Mouse (Mus musculus): Measurements from ENCODE around the gene Cep295nl. TPM values are rescaled to one million over a fixed set of nuclear protein-coding genes. Genes with fewer than 3 reads are reported as not detected.

Gene Cep295nl
- polyA plus RNA-seq, 1 experiment: 0.60 TPM

DNA sequence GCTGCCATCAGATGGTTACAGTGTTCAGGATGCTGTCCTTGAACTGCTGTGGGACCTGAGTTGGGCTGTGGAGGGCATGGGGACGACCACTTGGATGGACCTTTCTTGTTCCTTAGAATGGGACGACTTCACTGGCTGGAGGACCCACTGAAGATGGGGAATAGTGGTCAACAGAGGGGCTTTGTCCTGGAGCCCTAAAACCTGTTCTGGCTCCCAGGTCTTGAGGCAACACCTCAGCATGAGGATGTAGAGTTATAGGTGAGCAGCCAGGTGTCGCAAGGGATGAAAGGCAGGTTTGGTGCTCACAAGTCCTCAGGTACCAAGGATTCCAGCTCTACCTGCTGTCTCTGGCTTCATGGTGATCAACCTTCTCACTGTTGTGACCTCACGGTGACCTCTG, 15.8 kb downstream of the Cep295nl start:
- TF ChIP-seq POLR2AphosphoS2 (IDR thresholded peaks at IDR 0.05; ENCODE audit: insufficient read length, low read depth) (no peak), REST (IDR thresholded peaks at IDR 0.05; ENCODE audit: insufficient read depth, insufficient read length) (no peak), POLR2A (IDR thresholded peaks at IDR 0.05; ENCODE audit: insufficient read length, low read depth) (no peak), CEBPB (IDR thresholded peaks at IDR 0.05; ENCODE audit: insufficient read depth, poor library complexity, severe bottlenecking) (no peak), TCF3 (IDR thresholded peaks at IDR 0.05; ENCODE audit: insufficient read length, low read depth) (no peak), E2F4 (IDR thresholded peaks at IDR 0.05; ENCODE audit: insufficient read depth) (no peak), MYOG (IDR thresholded peaks at IDR 0.05; ENCODE audit: control insufficient read depth in 1 of 3, insufficient read depth in 1 of 3, insufficient read length in 2 of 3, low read depth in 2 of 3) (no peak), TCF12 (IDR thresholded peaks at IDR 0.05; ENCODE audit: insufficient read depth, poor library complexity, severe bottlenecking) (no peak), SRF (IDR thresholded peaks at IDR 0.05; ENCODE audit: control insufficient read depth, insufficient read length, low read depth) (no peak), MYOD1 (IDR thresholded peaks at IDR 0.05; ENCODE audit: control insufficient read depth in 1 of 3, insufficient read length in 2 of 3, low read depth in 2 of 3) (no peak), USF1 (IDR thresholded peaks at IDR 0.05; ENCODE audit: low read depth) (no peak), MAX (IDR thresholded peaks at IDR 0.05; ENCODE audit: low read depth) (no peak)
- Histone ChIP-seq H3K4me3 (no peak overlapping the region), H3K79me2 (ENCODE audit: control insufficient read depth, insufficient read depth) (peaks cover 46% of the 10 kb centered on the region), H3K4me2 (ENCODE audit: low read depth) (peak overlapping the region; percentile 69), H3K27me3 (ENCODE audit: control insufficient read depth, insufficient read depth, insufficient read length) (no peaks in the 10 kb centered on the region), H3K36me3 (ENCODE audit: control insufficient read depth, insufficient read depth) (no peaks in the 10 kb centered on the region), H3ac (ENCODE audit: control insufficient read depth, insufficient read length) (no peak overlapping the region)

DNA sequence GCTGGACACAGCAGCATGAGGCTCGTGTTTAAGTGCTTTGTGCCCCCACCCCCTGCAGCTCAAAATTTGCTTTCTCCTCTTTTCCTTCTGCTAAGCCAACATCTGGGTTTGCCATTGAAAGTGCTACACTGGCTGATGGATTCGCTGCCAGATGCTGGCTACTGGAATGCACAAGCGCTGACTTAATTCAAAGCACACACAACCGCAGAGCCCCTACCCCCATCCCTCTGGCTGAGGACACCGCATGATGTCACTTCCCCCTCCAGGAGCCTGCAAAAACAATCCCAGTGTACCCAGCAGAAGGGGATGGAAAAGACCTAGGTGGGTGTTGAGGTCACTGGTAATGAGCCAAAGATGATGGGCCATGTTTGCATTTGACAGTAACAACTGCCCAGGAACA, 17.8 kb downstream of the Cep295nl start:
- peak in 1 of 3 experiments; percentile 26 for TF ChIP-seq MYOD1 (IDR thresholded peaks at IDR 0.05; ENCODE audit: control insufficient read depth in 1 of 3, insufficient read length in 2 of 3, low read depth in 2 of 3)
- TF ChIP-seq TCF3 (IDR thresholded peaks at IDR 0.05; ENCODE audit: insufficient read length, low read depth): no peak
- H3K4me2 ChIP-seq (ENCODE audit: low read depth): peak overlapping the region; percentile 49
- H3ac ChIP-seq (ENCODE audit: control insufficient read depth, insufficient read length): no peak overlapping the region
- peaks cover 7% of the 10 kb centered on the region for H3K36me3 ChIP-seq (ENCODE audit: control insufficient read depth, insufficient read depth)
- H3K4me3 ChIP-seq: no peak overlapping the region
- H3K79me2 ChIP-seq (ENCODE audit: control insufficient read depth, insufficient read depth): peaks cover 50% of the 10 kb centered on the region
- H3K27me3 ChIP-seq (ENCODE audit: control insufficient read depth, insufficient read depth, insufficient read length): no peaks in the 10 kb centered on the region

DNA sequence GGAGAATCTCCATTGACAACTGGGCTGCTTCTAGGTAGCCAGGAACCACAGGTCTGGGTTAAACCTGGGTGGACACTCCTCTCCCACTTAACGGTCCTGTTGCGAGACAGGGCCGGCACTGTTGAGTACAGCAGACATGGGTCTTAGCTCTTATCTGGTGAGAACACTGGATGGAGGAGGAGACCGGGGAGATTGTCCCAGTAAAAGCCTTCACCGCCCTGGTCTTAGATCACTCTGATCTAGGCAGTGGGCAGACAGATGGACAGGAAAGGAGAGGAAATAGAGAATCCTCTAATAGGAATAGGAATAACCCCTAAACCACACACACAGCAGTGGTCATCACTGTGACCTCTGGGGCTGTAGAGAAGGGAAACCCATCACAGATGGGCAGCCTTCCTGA, 18.3 kb downstream of the Cep295nl start:
- Histone ChIP-seq H3K79me2 (ENCODE audit: control insufficient read depth, insufficient read depth) (peaks cover 50% of the 10 kb centered on the region), H3K36me3 (ENCODE audit: control insufficient read depth, insufficient read depth) (peaks cover 13% of the 10 kb centered on the region), H3K27me3 (ENCODE audit: control insufficient read depth, insufficient read depth, insufficient read length) (no peaks in the 10 kb centered on the region), H3K4me3 (no peak overlapping the region), H3K4me2 (ENCODE audit: low read depth) (peak overlapping the region; percentile 49), H3ac (ENCODE audit: control insufficient read depth, insufficient read length) (no peak overlapping the region)
- no peak for TF ChIP-seq SRF (IDR thresholded peaks at IDR 0.05; ENCODE audit: control insufficient read depth, insufficient read length, low read depth)
- TF ChIP-seq POLR2AphosphoS2 (IDR thresholded peaks at IDR 0.05; ENCODE audit: insufficient read length, low read depth): no peak
- TF ChIP-seq POLR2A (IDR thresholded peaks at IDR 0.05; ENCODE audit: insufficient read length, low read depth): no peak
- no peak for TF ChIP-seq E2F4 (IDR thresholded peaks at IDR 0.05; ENCODE audit: insufficient read depth)
- no peak for TF ChIP-seq TCF12 (IDR thresholded peaks at IDR 0.05; ENCODE audit: insufficient read depth, poor library complexity, severe bottlenecking)
- TF ChIP-seq CEBPB (IDR thresholded peaks at IDR 0.05; ENCODE audit: insufficient read depth, poor library complexity, severe bottlenecking): no peak
- no peak for TF ChIP-seq MYOD1 (IDR thresholded peaks at IDR 0.05; ENCODE audit: control insufficient read depth in 1 of 3, insufficient read length in 2 of 3, low read depth in 2 of 3)
- no peak for TF ChIP-seq TCF3 (IDR thresholded peaks at IDR 0.05; ENCODE audit: insufficient read length, low read depth)

DNA sequence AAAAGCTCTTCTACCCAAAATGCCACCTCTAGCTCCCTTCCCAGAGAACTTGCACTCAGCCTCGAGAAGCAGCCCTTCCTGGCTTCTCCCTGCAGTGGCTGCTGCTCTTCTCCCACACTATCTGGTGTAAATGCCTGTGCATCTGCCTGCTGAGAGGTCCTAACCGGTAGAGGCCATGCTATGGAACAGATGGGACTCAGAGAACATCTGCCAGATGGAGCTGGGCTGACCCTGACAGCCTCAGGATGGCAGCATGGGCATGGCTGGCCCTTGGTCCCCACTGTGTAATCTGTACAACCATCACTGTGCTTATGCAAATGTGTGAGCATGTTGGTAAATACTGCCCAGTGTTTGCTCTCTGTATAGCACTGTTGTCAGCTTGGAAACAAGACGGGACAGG, 19.7 kb downstream of the Cep295nl start:
- peak overlapping the region; percentile 7 for H3K4me2 ChIP-seq (ENCODE audit: low read depth)
- no peak overlapping the region for H3ac ChIP-seq (ENCODE audit: control insufficient read depth, insufficient read length)
- H3K79me2 ChIP-seq (ENCODE audit: control insufficient read depth, insufficient read depth): peaks cover 50% of the 10 kb centered on the region
- no peaks in the 10 kb centered on the region for H3K27me3 ChIP-seq (ENCODE audit: control insufficient read depth, insufficient read depth, insufficient read length)
- H3K36me3 ChIP-seq (ENCODE audit: control insufficient read depth, insufficient read depth): peaks cover 25% of the 10 kb centered on the region
- TF ChIP-seq TCF12 (IDR thresholded peaks at IDR 0.05; ENCODE audit: insufficient read depth, poor library complexity, severe bottlenecking): no peak
- TF ChIP-seq MYOD1 (IDR thresholded peaks at IDR 0.05; ENCODE audit: control insufficient read depth in 1 of 3, insufficient read length in 2 of 3, low read depth in 2 of 3): peak in 1 of 3 experiments; percentile 19
- H3K4me3 ChIP-seq: no peak overlapping the region

DNA sequence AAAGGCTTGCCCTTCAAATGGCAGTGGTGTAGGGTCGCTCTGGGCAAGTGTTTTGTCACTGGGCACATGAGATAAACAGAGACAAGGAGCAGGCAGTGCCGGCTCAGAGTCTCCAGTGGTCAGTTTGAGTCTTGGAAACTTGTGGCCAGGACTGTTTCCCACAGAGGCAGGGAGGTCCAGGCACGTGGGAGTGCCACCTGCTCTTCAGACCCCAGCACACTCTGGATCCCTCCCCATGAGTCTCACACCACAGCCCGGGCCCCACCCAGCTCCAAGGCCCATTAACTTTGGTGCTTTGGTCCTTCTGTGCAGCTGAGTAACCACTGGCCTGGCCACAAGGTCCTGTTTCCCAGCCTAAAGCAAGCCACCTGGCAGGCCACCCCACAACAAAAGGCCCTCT, 20.3 kb downstream of the Cep295nl start:
- H3ac ChIP-seq (ENCODE audit: control insufficient read depth, insufficient read length): no peak overlapping the region
- no peaks in the 10 kb centered on the region for H3K27me3 ChIP-seq (ENCODE audit: control insufficient read depth, insufficient read depth, insufficient read length)
- H3K79me2 ChIP-seq (ENCODE audit: control insufficient read depth, insufficient read depth): peaks cover 50% of the 10 kb centered on the region
- H3K36me3 ChIP-seq (ENCODE audit: control insufficient read depth, insufficient read depth): peaks cover 25% of the 10 kb centered on the region
- no peak overlapping the region for H3K4me3 ChIP-seq
- TF ChIP-seq MYOD1 (IDR thresholded peaks at IDR 0.05; ENCODE audit: control insufficient read depth in 1 of 3, insufficient read length in 2 of 3, low read depth in 2 of 3): peak in 2 of 3 experiments; percentile 85 to 94
- TF ChIP-seq MYOG (IDR thresholded peaks at IDR 0.05; ENCODE audit: control insufficient read depth in 1 of 3, insufficient read depth in 1 of 3, insufficient read length in 2 of 3, low read depth in 2 of 3): peak; percentile 53 to 96 (median 78)
- TF ChIP-seq POLR2A (IDR thresholded peaks at IDR 0.05; ENCODE audit: insufficient read length, low read depth): peak; percentile 6
- no peak for TF ChIP-seq MAX (IDR thresholded peaks at IDR 0.05; ENCODE audit: low read depth)
- TF ChIP-seq REST (IDR thresholded peaks at IDR 0.05; ENCODE audit: insufficient read depth, insufficient read length): no peak
- no peak for TF ChIP-seq SRF (IDR thresholded peaks at IDR 0.05; ENCODE audit: control insufficient read depth, insufficient read length, low read depth)
- TF ChIP-seq E2F4 (IDR thresholded peaks at IDR 0.05; ENCODE audit: insufficient read depth): no peak
- peak; percentile 83 for TF ChIP-seq TCF3 (IDR thresholded peaks at IDR 0.05; ENCODE audit: insufficient read length, low read depth)
- TF ChIP-seq POLR2AphosphoS2 (IDR thresholded peaks at IDR 0.05; ENCODE audit: insufficient read length, low read depth): no peak
- TF ChIP-seq TCF12 (IDR thresholded peaks at IDR 0.05; ENCODE audit: insufficient read depth, poor library complexity, severe bottlenecking): peak; percentile 67
- TF ChIP-seq CEBPB (IDR thresholded peaks at IDR 0.05; ENCODE audit: insufficient read depth, poor library complexity, severe bottlenecking): no peak
- peak; percentile 46 for TF ChIP-seq USF1 (IDR thresholded peaks at IDR 0.05; ENCODE audit: low read depth)
- H3K4me2 ChIP-seq (ENCODE audit: low read depth): peak overlapping the region; percentile 57

Data from myocyte (in vitro differentiated cells).